Mouse (Mus musculus) midbrain, postnatal 0 days (tissue): ENCODE results near the gene Ncam1. TPM values are rescaled to one million over a fixed set of nuclear protein-coding genes. Genes with fewer than 3 reads are reported as not detected.

Source experiments
- ATAC-seq: fragments of 200-750 bp; cut with Nextera tagmentation; 2 replicates; pipeline ENCODE4 v1.8.0; 2017; ENCODE audit warnings: moderate number of reproducible peaks, mild to moderate bottlenecking, moderate TSS enrichment, moderate library complexity; ENCODE audit not compliant: low FRiP score
- DNase-seq: peaks from one replicate; pipeline ENCODE4 v3.0.0-alpha.2; 2015; ENCODE audit warnings: low spot score
- H3K27ac ChIP-seq: fragments of 300-500 bp; sonication (generic); 2 replicates; pipeline ENCODE4 v1.5.1; 2014; ENCODE audit warnings: low read depth, mild to moderate bottlenecking, low read length, mixed read lengths
- H3K27me3 ChIP-seq: fragments of 300-500 bp; sonication (generic); 2 replicates; pipeline ENCODE4 v1.6.1; 2014; ENCODE audit warnings: low read length, control low read depth, mixed read lengths; ENCODE audit not compliant: insufficient read depth
- H3K36me3 ChIP-seq: fragments of 300-500 bp; sonication (generic); 2 replicates; pipeline ENCODE4 v1.6.1; 2014; ENCODE audit warnings: low read length, control low read depth, mixed read lengths; ENCODE audit not compliant: insufficient read depth
- H3K4me1 ChIP-seq: fragments of 300-500 bp; sonication (generic); 2 replicates; pipeline ENCODE4 v1.6.1; 2014; ENCODE audit warnings: mild to moderate bottlenecking, control low read depth, antibody characterized with exemption, low read length, mixed read lengths; ENCODE audit not compliant: insufficient read depth
- H3K4me2 ChIP-seq: fragments of 300-500 bp; sonication (generic); 2 replicates; pipeline ENCODE4 v1.6.1; 2014; ENCODE audit warnings: low read depth, mild to moderate bottlenecking, low read length, mixed read lengths; ENCODE audit not compliant: poor library complexity, severe bottlenecking
- H3K4me3 ChIP-seq: fragments of 300-500 bp; sonication (generic); 2 replicates; pipeline ENCODE4 v1.5.1; 2014; ENCODE audit warnings: low read depth, mild to moderate bottlenecking, low read length, moderate library complexity
- H3K9ac ChIP-seq: fragments of 300-500 bp; sonication (generic); replicated peaks from 2 replicates; pipeline ENCODE4 v1.6.1; 2014; ENCODE audit warnings: mild to moderate bottlenecking, low read length, moderate library complexity, mixed read lengths; ENCODE audit not compliant: poor library complexity, severe bottlenecking
- H3K9me3 ChIP-seq: fragments of 300-500 bp; sonication (generic); 2 replicates; pipeline ENCODE4 v1.6.1; 2016; ENCODE audit warnings: low read length, control low read depth
- CTCF ChIP-seq: IDR thresholded peaks from 2 replicates; pipeline ENCODE4 v1.5.1; 2016; ENCODE audit warnings: antibody characterized with exemption, mild to moderate bottlenecking
- WGBS: fragments of 180-500 bp; shearing (Covaris S2); extraction: QIAGEN DNeasy Blood & Tissue Kit; methylation state at CpG from one replicate; pipeline ENCODE4 v1.1.7; 2014; 5-methylcytosine and 5-hydroxymethylcytosine counted together
- polyA plus RNA-seq: library from polyadenylated mRNA; unstranded; fragments of >200 nt; fragmentation: Nextera tagmentation; extraction: Ambion mirVana; gene quantifications from 2 replicates; pipeline ENCODE4 v1.2.1, GENCODE M21; 2015
- total RNA-seq: library from RNA; depleted of rRNA; stranded (reverse); fragments of >200 nt; gene quantifications from 2 replicates; pipeline ENCODE4 v1.2.3, GENCODE M21; 2014

Gene Ncam1
- total and polyA plus RNA-seq, 2 experiments from 2014 or later, result 603 to 685 TPM

DNA sequence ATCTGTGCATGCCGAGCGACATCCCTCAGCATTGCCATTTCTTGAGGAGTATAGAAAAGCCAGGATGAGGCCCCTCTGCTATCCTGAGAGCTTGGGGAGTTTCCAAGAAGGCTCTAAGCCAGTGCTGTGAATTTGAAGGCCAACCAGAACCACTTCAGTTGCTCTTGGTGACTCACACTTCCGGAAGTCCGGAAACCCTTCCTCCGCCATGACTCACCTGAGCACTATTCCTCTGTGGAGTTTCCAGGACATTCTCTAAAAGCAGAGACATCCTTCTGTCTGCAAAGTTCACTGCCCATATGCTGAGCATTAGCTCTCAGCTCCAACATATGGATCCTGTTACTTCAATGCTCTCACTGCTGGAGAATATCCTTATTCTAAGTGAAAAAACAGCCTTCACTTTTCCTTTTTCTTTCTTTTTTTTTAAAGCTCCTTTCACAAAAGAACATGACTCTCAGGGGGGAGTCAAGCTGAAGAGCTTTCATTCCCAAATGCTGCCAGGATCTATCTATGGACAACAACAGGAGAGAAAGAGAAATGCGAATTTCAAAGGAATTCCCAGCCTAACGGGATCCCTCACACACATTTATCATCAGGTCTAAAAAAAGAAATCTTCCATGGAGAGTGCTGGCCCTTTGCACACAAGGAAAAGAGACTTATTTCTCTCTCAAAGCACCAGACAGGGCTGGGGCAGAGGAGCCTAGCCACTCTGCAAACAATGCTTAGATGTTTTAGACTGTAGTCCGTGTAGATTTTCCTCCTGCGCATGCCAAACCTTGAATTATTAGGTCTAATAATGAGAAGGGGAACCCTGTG lies 226.8 kb downstream of the Ncam1 start:
- Histone ChIP-seq H3K4me1 (peaks cover 39% of the 10 kb centered on the region), H3K27ac (peak overlapping the region; percentile 94), H3K9ac (no peak overlapping the region), H3K9me3 (no peaks in the 10 kb centered on the region), H3K4me2 (no peak overlapping the region), H3K36me3 (peaks cover 22% of the 10 kb centered on the region), H3K4me3 (no peak overlapping the region), H3K27me3 (no peaks in the 10 kb centered on the region)
- no peak for TF ChIP-seq CTCF
- ATAC-seq, result no peak
- DNase-seq, result peak; percentile 20
- 50% methylated on average over 9 of the region's 9 CpGs for WGBS

DNA sequence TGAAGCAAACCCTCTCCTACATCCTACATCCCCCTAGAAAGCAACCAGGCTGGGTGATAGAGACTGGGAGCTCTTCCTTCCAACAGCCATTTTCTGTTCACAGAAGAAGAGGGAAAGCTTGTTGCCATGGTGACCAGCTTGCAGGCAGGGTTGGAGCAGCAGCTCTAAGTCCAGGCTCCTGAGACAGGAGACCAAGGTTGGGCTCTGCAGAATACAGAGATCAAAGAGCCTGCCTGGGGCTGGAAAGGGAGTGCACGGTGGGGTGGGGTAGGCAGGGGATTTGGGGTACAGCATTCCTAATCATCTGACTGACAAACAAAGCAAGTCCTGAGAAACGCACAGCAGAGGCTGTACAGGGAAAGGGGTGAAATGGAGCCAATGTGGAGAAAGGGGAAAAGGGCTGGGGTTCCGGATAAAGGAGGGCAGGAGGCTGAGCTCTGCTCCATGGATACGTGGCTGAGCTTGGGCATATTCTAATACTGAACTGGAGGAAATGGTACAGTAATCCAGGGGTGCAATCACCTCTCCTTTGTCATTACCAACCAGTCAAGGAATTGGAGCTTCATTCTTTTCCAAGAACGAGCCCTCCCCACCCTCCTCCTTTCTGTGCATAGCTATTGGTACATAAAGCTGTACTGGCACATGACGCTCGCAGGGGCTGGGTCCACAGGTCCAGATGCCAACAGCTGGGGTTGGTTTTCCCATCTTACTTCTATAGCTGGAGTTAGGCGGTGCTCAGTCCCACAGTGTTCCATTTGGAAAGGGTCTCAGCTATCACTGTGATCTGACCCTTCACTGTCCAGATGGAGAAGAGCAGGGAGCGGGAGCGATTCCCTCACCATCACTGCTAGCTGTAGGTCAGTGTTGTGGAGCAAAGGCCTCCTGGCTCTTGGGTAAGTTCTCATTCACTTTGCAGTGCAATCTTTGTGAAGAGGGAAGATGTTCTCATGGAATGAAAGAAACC lies 227.7 kb downstream of the Ncam1 start:
- DNase-seq (peak; percentile 91), ATAC-seq (peak; percentile 81)
- H3K4me3 ChIP-seq, result no peak overlapping the region
- H3K9ac ChIP-seq, result peak overlapping the region; percentile 51
- H3K27me3 ChIP-seq, result no peaks in the 10 kb centered on the region
- TF ChIP-seq CTCF, result no peak
- peak overlapping the region; percentile 36 for H3K4me2 ChIP-seq
- H3K36me3 ChIP-seq, result peaks cover 26% of the 10 kb centered on the region
- peak overlapping the region; percentile 94 for H3K27ac ChIP-seq
- H3K9me3 ChIP-seq, result no peaks in the 10 kb centered on the region
- peaks cover 39% of the 10 kb centered on the region for H3K4me1 ChIP-seq
- WGBS, result 37% methylated on average over 10 of the region's 10 CpGs

DNA sequence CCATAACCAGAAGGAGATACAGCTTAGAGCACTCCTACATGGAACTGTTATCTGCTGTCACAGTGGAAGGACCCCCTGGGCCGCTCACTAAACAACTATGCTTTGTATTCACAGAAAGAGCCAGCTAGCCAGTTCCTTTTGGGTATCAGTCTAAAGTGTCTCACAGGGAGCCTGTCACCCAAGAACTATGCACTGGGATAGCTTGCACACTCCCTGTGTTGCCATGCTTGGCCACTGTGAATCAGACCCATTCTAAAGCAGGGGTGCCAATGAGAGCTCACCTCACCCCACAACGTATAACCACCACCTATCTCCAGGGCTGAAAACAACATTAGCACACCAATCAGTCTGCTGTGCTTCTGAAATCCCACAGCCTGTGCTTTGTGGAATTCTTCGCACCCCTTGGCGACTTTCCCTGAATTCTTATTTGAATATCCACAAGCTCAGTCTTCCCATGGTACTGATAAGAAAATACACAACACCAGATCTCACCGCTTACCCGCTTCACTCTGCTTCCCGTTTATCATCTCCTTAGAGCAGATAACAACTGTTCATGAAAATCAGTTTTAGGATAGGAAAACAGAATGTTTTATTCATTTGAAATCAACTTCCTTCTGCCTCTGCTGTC lies 228.6 kb downstream of the Ncam1 start:
- DNase-seq (peak; percentile 11), ATAC-seq (no peak)
- no peaks in the 10 kb centered on the region for H3K27me3 ChIP-seq
- TF ChIP-seq CTCF, result no peak
- WGBS, result 15% methylated on average over 7 of the region's 7 CpGs
- H3K9me3 ChIP-seq, result no peaks in the 10 kb centered on the region
- H3K36me3 ChIP-seq, result peaks cover 29% of the 10 kb centered on the region
- H3K27ac ChIP-seq, result peak overlapping the region; percentile 94
- peak overlapping the region; percentile 36 for H3K4me2 ChIP-seq
- peak overlapping the region; percentile 51 for H3K9ac ChIP-seq
- H3K4me3 ChIP-seq, result no peak overlapping the region
- peaks cover 39% of the 10 kb centered on the region for H3K4me1 ChIP-seq

DNA sequence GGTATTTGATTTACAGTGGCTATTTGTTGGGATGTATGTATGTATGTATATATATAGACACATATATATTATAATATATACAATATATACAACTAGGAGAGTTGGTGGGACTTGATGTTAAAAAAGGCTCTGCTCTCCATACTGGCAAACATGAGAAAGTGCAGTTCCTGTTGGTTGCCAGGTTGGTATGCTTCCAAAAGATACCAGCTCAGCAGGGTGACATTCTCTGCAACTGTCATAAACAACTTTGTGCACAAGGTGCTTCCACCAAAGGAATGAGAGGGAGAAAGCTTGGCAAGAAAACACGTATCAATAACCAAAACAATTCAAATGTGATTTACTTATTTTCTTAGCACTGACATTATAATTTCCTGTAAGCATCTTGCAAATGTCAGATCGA lies 232.9 kb downstream of the Ncam1 start:
- H3K4me1 ChIP-seq, result peaks cover 18% of the 10 kb centered on the region
- 91% methylated on average over 2 of the region's 2 CpGs for WGBS
- H3K36me3 ChIP-seq, result peaks cover 56% of the 10 kb centered on the region
- no peak overlapping the region for H3K27ac ChIP-seq
- H3K4me3 ChIP-seq, result no peak overlapping the region
- H3K9ac ChIP-seq, result no peak overlapping the region
- no peaks in the 10 kb centered on the region for H3K27me3 ChIP-seq
- H3K4me2 ChIP-seq, result no peak overlapping the region
- no peak for DNase-seq
- TF ChIP-seq CTCF, result no peak
- no peaks in the 10 kb centered on the region for H3K9me3 ChIP-seq
- no peak for ATAC-seq

DNA sequence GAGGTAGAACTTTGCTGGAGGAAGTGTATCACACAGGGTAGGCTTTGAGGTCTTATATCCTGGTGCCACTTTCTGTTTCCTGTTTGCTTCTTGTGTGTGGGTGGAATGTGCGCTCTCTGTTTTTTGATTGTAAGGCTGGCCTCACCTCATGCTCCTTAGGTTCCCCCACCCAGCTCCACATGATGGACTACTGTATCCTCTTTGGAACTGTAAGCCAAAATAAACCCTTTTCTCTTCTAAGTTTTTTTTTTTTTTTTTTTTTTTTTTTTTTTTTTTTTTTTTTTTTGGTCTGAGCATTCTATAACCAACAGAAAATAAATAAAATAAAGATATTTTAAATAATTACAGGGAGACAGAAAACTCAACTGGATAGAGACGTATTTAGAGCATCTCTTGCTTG lies 239.8 kb downstream of the Ncam1 start:
- Histone ChIP-seq H3K27me3 (no peaks in the 10 kb centered on the region), H3K36me3 (peaks cover 41% of the 10 kb centered on the region), H3K4me3 (no peak overlapping the region), H3K9me3 (no peaks in the 10 kb centered on the region), H3K27ac (no peak overlapping the region), H3K4me1 (no peaks in the 10 kb centered on the region), H3K4me2 (no peak overlapping the region), H3K9ac (no peak overlapping the region)
- no peak for TF ChIP-seq CTCF
- DNase-seq (no peak), ATAC-seq (no peak)
- WGBS, result 97% methylated on average over 2 of the region's 2 CpGs
